Mouse (Mus musculus) lung, postnatal 0 days (tissue): Measurements from ENCODE around the gene Cox6b2. TPM values are rescaled to one million over a fixed set of nuclear protein-coding genes. Genes with fewer than 3 reads are reported as not detected.

ENCODE experiments used
- ATAC-seq: fragments of 200-750 bp; cut with Nextera tagmentation; 2 replicates; pipeline ENCODE4 v1.8.0; 2017; ENCODE audit warnings: moderate library complexity
- DNase-seq: peaks from one replicate; pipeline ENCODE4 v3.0.0-alpha.2; 2016; ENCODE audit warnings: low spot score
- H3K27ac ChIP-seq: fragments of 300-500 bp; sonication (generic); 2 replicates; pipeline ENCODE4 v1.5.1; 2014; ENCODE audit warnings: antibody characterized with exemption, mild to moderate bottlenecking, low read length, mixed read lengths
- H3K27me3 ChIP-seq: fragments of 300-500 bp; sonication (generic); replicated peaks from 2 replicates; pipeline ENCODE4 v1.6.1; 2014; ENCODE audit warnings: low read length, mixed read lengths; ENCODE audit not compliant: insufficient read depth
- H3K36me3 ChIP-seq: fragments of 300-500 bp; sonication (generic); 2 replicates; pipeline ENCODE4 v1.6.1; 2014; ENCODE audit warnings: low read length, mixed read lengths; ENCODE audit not compliant: insufficient read depth
- H3K4me1 ChIP-seq: fragments of 300-500 bp; sonication (generic); 2 replicates; pipeline ENCODE4 v1.6.1; 2014; ENCODE audit warnings: antibody characterized with exemption, low read depth, low read length, mixed read lengths; ENCODE audit not compliant: insufficient read depth
- H3K4me2 ChIP-seq: fragments of 300-500 bp; sonication (generic); replicated peaks from 2 replicates; pipeline ENCODE4 v1.6.1; 2014; ENCODE audit warnings: low read depth, mild to moderate bottlenecking, low read length, moderate library complexity, mixed read lengths
- H3K4me3 ChIP-seq: fragments of 300-500 bp; sonication (generic); 2 replicates; pipeline ENCODE4 v1.5.1; 2014; ENCODE audit warnings: low read depth, low read length
- H3K9ac ChIP-seq: fragments of 300-500 bp; sonication (generic); replicated peaks from 2 replicates; pipeline ENCODE4 v1.6.1; 2014; ENCODE audit warnings: low read depth, mild to moderate bottlenecking
- H3K9me3 ChIP-seq: fragments of 300-500 bp; sonication (generic); 2 replicates; pipeline ENCODE4 v1.6.1; 2016; ENCODE audit warnings: low read length, mixed read lengths
- CTCF ChIP-seq: IDR thresholded peaks from 2 replicates; pipeline ENCODE4 v1.5.1; 2016; ENCODE audit warnings: antibody characterized with exemption, mild to moderate bottlenecking
- EP300 ChIP-seq: IDR thresholded peaks from 2 replicates; pipeline ENCODE4 v1.6.1; 2016; ENCODE audit warnings: antibody characterized with exemption, mild to moderate bottlenecking, control low read depth
- WGBS: fragments of 180-500 bp; shearing (Covaris S2); extraction: QIAGEN DNeasy Blood & Tissue Kit; methylation state at CpG from one replicate; pipeline ENCODE4 v1.1.7; 2014; 5-methylcytosine and 5-hydroxymethylcytosine counted together
- polyA plus RNA-seq: library from polyadenylated mRNA; unstranded; fragments of >200 nt; fragmentation: Nextera tagmentation; extraction: Ambion mirVana; gene quantifications from 2 replicates; pipeline ENCODE4 v1.2.1, GENCODE M21; 2015

The Cox6b2 gene
- polyA plus RNA-seq, 1 experiment from 2014 or later: 67.7 TPM

GRCm38 (mm10) chr7:4702334-4702733 lies 50.6 kb downstream of the Cox6b2 start:
- Histone ChIP-seq H3K27ac (no peak overlapping the region), H3K4me2 (no peak overlapping the region), H3K27me3 (no peaks in the 10 kb centered on the region), H3K9me3 (no peaks in the 10 kb centered on the region), H3K4me3 (no peak overlapping the region), H3K36me3 (no peaks in the 10 kb centered on the region), H3K9ac (no peak overlapping the region), H3K4me1 (no peaks in the 10 kb centered on the region)
- DNase-seq: no peak
- WGBS: 60% methylated on average over 8 of the region's 8 CpGs
- TF ChIP-seq CTCF: no peak
- no peak for TF ChIP-seq EP300
- no peak for ATAC-seq

Other genes with a start within 250 kb of the Cox6b2 start
- 14.0 and 17.8 TPM in 2 replicates for gene Tnnt1, start 236.7 kb downstream of the Cox6b2 start, polyA plus RNA-seq
- gene Tnni3, start 228.9 kb downstream of the Cox6b2 start, polyA plus RNA-seq: 81.3 and 95.6 TPM in 2 replicates
- 3.3 and 3.4 TPM in 2 replicates for gene Dnaaf3, start 220.6 kb downstream of the Cox6b2 start, polyA plus RNA-seq
- 7.1 and 8.1 TPM in 2 replicates for gene Syt5, start 205.6 kb downstream of the Cox6b2 start, polyA plus RNA-seq
- not detected in 2 replicates for gene Ptprh, start 149.1 kb downstream of the Cox6b2 start, polyA plus RNA-seq
- 0.90 and 0.91 TPM in 2 replicates for gene Tmem86b, start 121.7 kb downstream of the Cox6b2 start, polyA plus RNA-seq
- gene Ppp6r1, start 94.1 kb downstream of the Cox6b2 start, polyA plus RNA-seq: 6.8 and 7.5 TPM in 2 replicates
- gene Hspbp1, start 68.0 kb downstream of the Cox6b2 start, polyA plus RNA-seq: 49.7 and 54.4 TPM in 2 replicates
- 0.31 and 0.45 TPM in 2 replicates for gene Brsk1, start 62.5 kb downstream of the Cox6b2 start, polyA plus RNA-seq
- 0.25 and 0.35 TPM in 2 replicates for gene Tmem150b, start 27.8 kb downstream of the Cox6b2 start, polyA plus RNA-seq
- 31.9 and 34.4 TPM in 2 replicates for gene Kmt5c, start 13.0 kb downstream of the Cox6b2 start, polyA plus RNA-seq
- gene Fam71e2, start 18.2 kb upstream of the Cox6b2 start, polyA plus RNA-seq: not detected in 2 replicates
- 0.29 and 0.64 TPM in 2 replicates for gene Il11, start 29.8 kb upstream of the Cox6b2 start, polyA plus RNA-seq
- 0.55 and 0.74 TPM in 2 replicates for gene Tmem190, start 29.8 kb upstream of the Cox6b2 start, polyA plus RNA-seq
- 39.2 and 45.4 TPM in 2 replicates for gene Tmem238, start 36.6 kb upstream of the Cox6b2 start, polyA plus RNA-seq
- gene Rpl28, start 39.8 kb upstream of the Cox6b2 start, polyA plus RNA-seq: 282 and 294 TPM in 2 replicates
- gene Ube2s, start 59.5 kb upstream of the Cox6b2 start, polyA plus RNA-seq: 158 and 162 TPM in 2 replicates
- gene Shisa7, start 91.6 kb upstream of the Cox6b2 start, polyA plus RNA-seq: 0.43 and 0.51 TPM in 2 replicates
- gene Isoc2b, start 117.2 kb upstream of the Cox6b2 start, polyA plus RNA-seq: 12.7 and 16.1 TPM in 2 replicates
- 0.53 and 0.57 TPM in 2 replicates for gene Isoc2a, start 124.1 kb upstream of the Cox6b2 start, polyA plus RNA-seq
- gene Gm36210, start 153.4 kb upstream of the Cox6b2 start, polyA plus RNA-seq: not detected in 2 replicates
- 2.7 TPM in 2 replicates for gene Zfp628, start 162.1 kb upstream of the Cox6b2 start, polyA plus RNA-seq
- 1.1 and 2.3 TPM in 2 replicates for gene Nat14, start 168.9 kb upstream of the Cox6b2 start, polyA plus RNA-seq
- gene Ssc5d, start 172.7 kb upstream of the Cox6b2 start, polyA plus RNA-seq: 1.4 and 1.7 TPM in 2 replicates
- gene Sbk2, start 211.3 kb upstream of the Cox6b2 start, polyA plus RNA-seq: 0.19 and 0.26 TPM in 2 replicates
- gene Sbk3, start 218.1 kb upstream of the Cox6b2 start, polyA plus RNA-seq: 0.37 TPM in 2 replicates
- gene Zfp579, start 243.1 kb upstream of the Cox6b2 start, polyA plus RNA-seq: 29.7 and 30.6 TPM in 2 replicates